Mouse (Mus musculus) kidney, adult 2 months (tissue): ENCODE results near the gene Abcc12.

Source experiments
- CTCF ChIP-seq: fragments of 200-500 bp; conservative IDR thresholded peaks from 2 replicates; pipeline ENCODE4 v1.5.1; 2011; ENCODE audit warnings: low read depth, mild to moderate bottlenecking, control low read depth, low read length, moderate library complexity, mixed read lengths; ENCODE audit not compliant: insufficient read depth, insufficient read length
- POLR2A ChIP-seq: fragments of 200-500 bp; IDR thresholded peaks from one replicate; pipeline ENCODE4 v1.6.1; 2011; ENCODE audit warnings: low read depth, low read length, control low read depth

DNA sequence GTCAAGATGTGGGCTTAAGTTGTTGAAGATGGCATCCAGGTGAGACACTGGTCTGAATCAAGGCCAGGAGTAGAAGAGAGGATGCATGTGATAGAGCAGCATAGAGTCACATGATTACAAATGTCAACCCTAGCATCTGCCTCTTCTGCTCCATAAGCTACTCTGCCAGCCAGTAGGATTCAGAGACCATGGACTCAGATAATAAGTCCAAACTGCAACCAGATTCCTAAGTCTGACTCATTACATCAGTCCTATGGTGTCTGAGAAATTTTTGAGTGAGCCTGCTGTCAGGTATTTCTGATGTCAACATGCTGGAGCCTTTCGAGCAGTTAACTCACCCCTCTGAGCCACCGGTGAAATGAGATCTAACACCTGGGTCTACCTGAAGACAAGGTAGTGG lies 40.1 kb downstream of the Abcc12 start:
- TF ChIP-seq CTCF (no peak), POLR2A (no peak)
